Mouse (Mus musculus): ENCODE measurements around the gene Olfr704. TPM values are rescaled to one million over a fixed set of nuclear protein-coding genes. Genes with fewer than 3 reads are reported as not detected.

Olfr704 gene
- polyA plus RNA-seq (2021; fragmentation: Nextera tagmentation), result not detected in 2 replicates
- long read RNA-seq, experiment 1, result 0 reads
- long read RNA-seq, experiment 2, result 0 reads

DNA sequence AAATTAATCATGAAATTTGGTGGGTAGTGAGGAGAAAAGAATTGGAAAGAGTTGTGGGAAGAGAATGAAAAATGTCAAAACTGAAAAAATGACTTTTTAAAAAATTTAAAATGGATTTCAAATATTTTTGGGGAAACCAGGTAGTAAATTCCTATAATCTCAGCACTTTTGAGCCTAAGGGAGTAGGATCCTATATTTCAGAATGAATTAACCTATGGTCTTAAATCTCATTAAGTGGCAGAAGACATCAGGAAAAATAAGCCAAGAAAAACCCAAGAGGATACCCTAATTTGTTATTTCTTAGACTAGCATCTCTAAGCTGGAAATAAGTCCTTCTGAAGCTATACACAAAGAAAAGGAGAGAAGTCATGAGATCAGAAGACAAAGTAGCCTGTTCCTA lies at the start of gene Olfr704:
Gene Olfr704 (plus strand): TSS at position 301 of the 400 bp plus-strand sequence.

DNA sequence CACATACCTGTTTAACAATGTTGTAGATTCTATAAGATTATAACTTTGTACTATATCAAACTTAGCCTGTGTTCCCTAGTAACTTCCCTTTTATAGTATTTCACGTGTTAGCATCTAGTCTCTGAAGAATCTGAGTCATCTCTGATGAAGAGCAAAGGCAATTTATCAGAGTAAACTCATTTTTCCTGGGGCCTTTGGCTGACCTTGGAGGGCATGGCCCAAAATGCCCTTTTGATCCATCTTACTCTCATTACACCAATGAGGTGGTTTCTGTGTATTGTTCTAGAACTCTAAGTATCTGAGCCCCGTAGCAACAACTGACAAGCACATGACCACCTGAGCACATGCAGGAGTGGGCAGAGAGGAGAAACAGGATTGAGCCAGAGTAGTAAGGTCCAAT lies 49.2 kb upstream of the Olfr704 start, which contains the start of gene Olfr701:
Gene Olfr701 (plus strand): TSS at position 301 of the 400 bp plus-strand sequence.

DNA sequence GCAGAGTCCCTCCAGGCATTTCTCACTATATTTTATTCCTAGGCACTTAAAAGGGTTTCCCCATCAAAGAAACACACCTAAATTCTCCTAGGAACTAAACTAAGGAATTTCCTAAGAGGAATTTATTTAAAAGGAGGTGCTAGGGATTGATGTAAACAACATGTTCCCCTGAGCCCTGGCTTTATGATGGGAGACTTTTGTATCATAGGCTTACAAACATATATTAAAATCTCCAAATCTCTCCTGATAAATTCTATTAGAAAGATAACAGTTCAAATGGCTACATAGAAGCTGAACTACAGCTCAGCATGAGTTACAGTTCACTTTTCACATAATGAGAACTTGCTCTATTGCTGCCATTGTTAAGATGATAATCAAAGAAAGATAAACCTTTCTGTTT lies 29.2 kb upstream of the Olfr704 start, which contains the start of gene Olfr702:
Gene Olfr702 (minus strand): TSS at position 101 of the 400 bp plus-strand sequence.

DNA sequence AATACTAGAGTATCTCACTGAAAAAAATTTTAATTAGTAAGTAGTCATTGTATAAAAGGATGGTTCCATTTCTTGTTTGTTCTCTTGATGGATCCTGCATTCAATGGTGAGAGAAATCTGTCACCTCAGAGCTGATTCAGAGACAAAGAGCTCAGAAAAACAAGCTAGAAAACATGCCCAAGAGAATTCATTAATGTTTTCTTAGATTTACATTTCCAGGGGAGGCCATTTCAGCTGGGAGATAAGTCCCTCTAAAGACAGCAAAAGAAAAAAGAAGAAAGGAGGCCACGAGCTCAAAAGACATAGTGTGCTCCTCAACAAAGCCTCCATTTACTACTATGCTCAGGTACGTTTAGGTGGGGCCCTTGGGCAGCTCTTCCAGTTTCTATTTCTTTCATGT lies 19.9 kb upstream of the Olfr704 start, which contains the start of gene Olfr703:
Gene Olfr703 (plus strand): TSS at position 301 of the 400 bp plus-strand sequence.

DNA sequence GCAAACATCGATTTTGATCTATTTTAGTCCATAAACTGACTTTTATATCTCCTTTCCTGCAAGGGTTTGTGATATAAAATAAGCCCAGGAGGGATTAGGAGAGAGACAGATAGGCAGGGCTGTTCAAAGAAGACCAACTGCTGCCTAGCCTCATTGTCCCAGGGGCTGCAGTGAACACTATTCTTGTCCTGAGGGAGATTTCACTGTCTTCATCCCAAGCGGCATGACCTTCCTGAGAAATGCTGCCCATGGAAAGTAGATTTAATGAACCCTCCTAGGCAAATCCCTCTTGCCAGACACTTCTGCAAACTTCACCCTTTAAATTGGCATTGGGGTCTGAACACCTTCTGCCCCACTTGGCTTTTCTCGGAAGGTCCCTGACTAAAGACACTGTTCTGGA lies 13.8 kb downstream of the Olfr704 start, which contains the start of gene Olfr705:
Gene Olfr705 (minus strand): TSS at position 101 of the 400 bp plus-strand sequence.

DNA sequence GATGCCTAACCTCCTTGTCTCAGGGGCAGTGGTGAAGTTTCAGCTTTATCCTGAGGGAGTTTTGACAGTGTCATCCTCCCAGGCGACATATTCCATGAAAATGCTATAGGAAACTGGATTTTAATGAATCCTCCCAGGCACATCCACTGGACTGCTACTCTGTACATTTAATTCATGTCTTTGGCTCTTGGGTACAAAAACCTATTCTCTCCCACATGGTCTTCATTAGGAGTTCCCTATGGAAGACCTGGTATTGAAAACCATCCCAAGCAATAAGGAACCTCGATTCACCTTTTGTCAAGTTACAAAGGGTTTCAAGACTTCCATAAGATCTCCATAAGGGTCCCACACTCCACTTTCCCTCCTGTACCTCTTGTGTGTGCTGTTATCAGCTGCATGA lies 25.1 kb downstream of the Olfr704 start, which contains the start of gene Olfr706:
Gene Olfr706 (minus strand): TSS at position 101 of the 400 bp plus-strand sequence.

DNA sequence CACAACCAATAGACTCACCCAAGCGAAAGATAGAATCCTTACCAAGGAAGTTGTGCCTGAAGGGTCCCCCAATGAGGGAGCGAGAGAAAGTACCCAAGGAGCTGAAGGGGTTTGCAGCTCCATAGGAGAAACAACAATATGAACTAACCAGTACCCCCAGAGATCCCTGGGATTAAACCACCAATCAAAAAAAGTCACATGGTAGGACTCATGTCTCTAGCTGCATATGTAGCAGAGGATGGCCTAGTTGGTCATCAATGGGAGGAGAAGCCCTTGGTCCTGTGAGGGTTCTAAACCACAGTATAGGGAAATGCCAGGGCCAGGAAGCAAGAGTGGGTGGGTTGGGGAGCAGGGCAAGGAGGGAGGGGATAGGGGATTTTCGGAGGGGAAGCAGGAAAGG lies 38.2 kb downstream of the Olfr704 start, which contains the start of gene Olfr707:
Gene Olfr707 (minus strand): TSS at position 101 of the 400 bp plus-strand sequence.

DNA sequence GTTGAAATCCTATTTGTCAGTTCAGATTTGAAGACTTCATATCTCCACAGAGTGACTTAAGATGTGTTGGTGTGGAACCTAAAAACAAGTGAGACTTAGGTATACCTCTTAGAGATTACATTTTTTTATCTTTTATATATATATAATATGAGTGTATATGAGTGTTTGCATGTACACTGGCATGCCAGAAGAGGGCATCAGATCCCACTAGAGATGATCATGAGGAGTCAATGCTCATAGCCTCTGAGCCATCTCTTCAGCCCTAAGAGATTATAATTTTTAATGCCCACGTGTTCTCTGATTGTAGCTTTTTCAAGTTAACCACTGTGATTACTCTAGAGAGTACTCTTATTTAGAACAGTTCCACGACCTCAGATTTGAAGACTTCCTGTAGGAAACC lies 44.7 kb downstream of the Olfr704 start, which contains the start of gene Olfr1532-ps1:
Gene Olfr1532-ps1 (plus strand): TSS at position 326 of the 400 bp plus-strand sequence.

Other genes with a start within 250 kb of the Olfr704 start
- gene Olfr693, start 182.6 kb upstream of the Olfr704 start, polyA plus RNA-seq (2021; fragmentation: Nextera tagmentation), result not detected in 2 replicates
- not detected in 2 replicates for gene Olfr694, start 171.4 kb upstream of the Olfr704 start, polyA plus RNA-seq (2021; fragmentation: Nextera tagmentation)
- gene Olfr695, start 146.8 kb upstream of the Olfr704 start, polyA plus RNA-seq (2021; fragmentation: Nextera tagmentation), result not detected in 2 replicates
- gene Olfr697, start 120.7 kb upstream of the Olfr704 start, polyA plus RNA-seq (2021; fragmentation: Nextera tagmentation), result not detected in 2 replicates
- not detected in 2 replicates for gene Olfr698, start 107.8 kb upstream of the Olfr704 start, polyA plus RNA-seq (2021; fragmentation: Nextera tagmentation)
- not detected in 2 replicates for gene Olfr699, start 70.0 kb upstream of the Olfr704 start, polyA plus RNA-seq (2021; fragmentation: Nextera tagmentation)
- not detected in 2 replicates for gene Olfr700, start 54.4 kb upstream of the Olfr704 start, polyA plus RNA-seq (2021; fragmentation: Nextera tagmentation)
- not detected in 2 replicates for gene Olfr701, start 49.1 kb upstream of the Olfr704 start, polyA plus RNA-seq (2021; fragmentation: Nextera tagmentation)
- not detected in 2 replicates for gene Olfr702, start 29.3 kb upstream of the Olfr704 start, polyA plus RNA-seq (2021; fragmentation: Nextera tagmentation)
- not detected in 2 replicates for gene Olfr703, start 19.8 kb upstream of the Olfr704 start, polyA plus RNA-seq (2021; fragmentation: Nextera tagmentation)
- not detected in 2 replicates for gene Olfr705, start 13.7 kb downstream of the Olfr704 start, polyA plus RNA-seq (2021; fragmentation: Nextera tagmentation)
- gene Olfr706, start 25.0 kb downstream of the Olfr704 start, polyA plus RNA-seq (2021; fragmentation: Nextera tagmentation), result not detected in 2 replicates
- gene Olfr707, start 38.1 kb downstream of the Olfr704 start, polyA plus RNA-seq (2021; fragmentation: Nextera tagmentation), result not detected in 2 replicates
- not detected in 2 replicates for gene Olfr1532-ps1, start 44.8 kb downstream of the Olfr704 start, polyA plus RNA-seq (2021; fragmentation: Nextera tagmentation)
- gene Olfr709-ps1, start 69.0 kb downstream of the Olfr704 start, polyA plus RNA-seq (2021; fragmentation: Nextera tagmentation), result not detected in 2 replicates
- not detected in 2 replicates for gene Olfr710, start 85.1 kb downstream of the Olfr704 start, polyA plus RNA-seq (2021; fragmentation: Nextera tagmentation)
- gene Olfr6, start 100.8 kb downstream of the Olfr704 start, polyA plus RNA-seq (2021; fragmentation: Nextera tagmentation), result not detected in 2 replicates
- gene Olfr711, start 112.3 kb downstream of the Olfr704 start, polyA plus RNA-seq (2021; fragmentation: Nextera tagmentation), result not detected in 2 replicates
- not detected in 2 replicates for gene Olfr2, start 142.9 kb downstream of the Olfr704 start, polyA plus RNA-seq (2021; fragmentation: Nextera tagmentation)
- not detected in 2 replicates for gene Olfr713, start 168.0 kb downstream of the Olfr704 start, polyA plus RNA-seq (2021; fragmentation: Nextera tagmentation)
- gene Olfr714, start 207.8 kb downstream of the Olfr704 start, polyA plus RNA-seq (2021; fragmentation: Nextera tagmentation), result not detected in 2 replicates
- not detected in 2 replicates for gene Olfr17, start 230.0 kb downstream of the Olfr704 start, polyA plus RNA-seq (2021; fragmentation: Nextera tagmentation)
- gene Olfr715b, start 247.2 kb downstream of the Olfr704 start, polyA plus RNA-seq (2021; fragmentation: Nextera tagmentation), result not detected in 2 replicates